Mouse (Mus musculus) cerebral cortex, adult 2 months (tissue): ENCODE results near the gene Gm20721.

ENCODE experiments used
- WGBS: fragments of 180-500 bp; shearing (Covaris S2); methylation state at CpG from one replicate; pipeline ENCODE4 v1.1.7; 2018; 5-methylcytosine and 5-hydroxymethylcytosine counted together

The Gm20721 gene

DNA sequence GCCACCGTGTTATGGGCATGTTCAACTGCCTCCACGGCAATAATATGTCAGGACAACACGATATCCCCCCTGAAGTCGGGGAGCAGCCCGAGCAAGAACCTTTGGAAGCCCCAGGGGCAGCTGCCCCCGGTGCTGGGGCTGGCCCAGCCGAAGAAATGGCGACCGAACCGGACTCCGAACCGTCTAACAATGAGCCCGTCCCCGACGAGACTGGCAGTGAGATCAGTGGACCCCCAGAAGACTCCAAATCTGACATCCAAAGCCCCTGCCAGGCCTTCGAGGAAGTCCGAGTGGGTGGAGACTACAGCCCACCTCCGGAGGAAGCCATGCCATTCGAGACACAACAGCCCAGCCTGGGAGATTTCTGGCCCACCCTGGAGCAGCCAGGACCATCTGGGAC lies 48.7 kb downstream of the Gm20721 start:
- WGBS, result 57% methylated on average over 19 of the region's 19 CpGs

DNA sequence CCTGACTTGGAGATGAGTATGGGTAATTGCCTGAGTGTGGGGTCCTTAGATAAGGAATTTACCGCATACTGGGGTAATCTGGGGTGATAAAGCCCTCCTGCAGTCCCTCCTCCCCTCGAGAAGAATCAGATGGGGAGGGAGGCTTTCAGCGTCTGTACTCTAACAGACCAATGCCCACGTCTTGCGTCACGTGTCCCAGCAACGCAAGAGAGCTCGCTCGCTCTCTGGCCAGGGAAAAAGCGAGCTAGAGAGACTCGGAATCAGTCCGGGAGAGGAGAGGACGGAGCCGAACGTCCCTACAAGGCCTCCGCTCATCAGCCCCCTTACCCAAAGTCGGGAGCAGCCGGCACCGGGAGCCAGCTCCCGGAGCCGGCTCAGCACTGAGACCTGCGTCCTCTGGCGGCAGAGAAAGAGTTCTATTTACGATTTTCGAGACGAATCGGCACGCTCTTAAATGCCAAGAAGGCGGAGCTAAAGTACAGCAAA lies 49.4 kb downstream of the Gm20721 start:
- 58% methylated on average over 29 of the region's 29 CpGs for WGBS

DNA sequence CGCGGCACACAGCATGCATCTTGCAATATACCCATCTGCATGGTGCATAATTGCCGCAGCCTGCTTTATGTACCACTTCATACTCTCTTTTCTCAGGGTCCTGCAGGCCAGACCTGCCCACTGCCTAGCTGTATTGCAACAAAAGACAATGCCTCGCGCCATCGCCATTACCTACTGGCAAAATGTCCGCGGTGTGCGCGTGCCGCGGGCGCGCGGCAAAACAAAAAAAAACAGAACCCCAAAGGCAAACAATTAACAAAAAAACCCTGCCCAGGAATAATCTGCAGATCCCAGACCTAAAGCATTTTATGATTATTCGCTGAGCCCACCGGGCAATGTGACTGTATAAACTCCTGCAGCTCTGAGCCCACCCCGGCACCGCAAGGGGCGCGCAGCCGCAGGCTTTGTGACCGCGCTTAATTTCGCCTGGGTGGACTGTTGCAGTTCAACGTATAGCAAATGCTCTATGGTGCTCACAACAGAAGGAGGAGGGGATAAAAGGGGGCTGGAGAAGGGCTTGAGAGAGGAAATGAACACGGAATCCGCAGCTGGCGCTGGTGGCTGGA lies 50.5 kb downstream of the Gm20721 start:
- 48% methylated on average over 29 of the region's 29 CpGs for WGBS

DNA sequence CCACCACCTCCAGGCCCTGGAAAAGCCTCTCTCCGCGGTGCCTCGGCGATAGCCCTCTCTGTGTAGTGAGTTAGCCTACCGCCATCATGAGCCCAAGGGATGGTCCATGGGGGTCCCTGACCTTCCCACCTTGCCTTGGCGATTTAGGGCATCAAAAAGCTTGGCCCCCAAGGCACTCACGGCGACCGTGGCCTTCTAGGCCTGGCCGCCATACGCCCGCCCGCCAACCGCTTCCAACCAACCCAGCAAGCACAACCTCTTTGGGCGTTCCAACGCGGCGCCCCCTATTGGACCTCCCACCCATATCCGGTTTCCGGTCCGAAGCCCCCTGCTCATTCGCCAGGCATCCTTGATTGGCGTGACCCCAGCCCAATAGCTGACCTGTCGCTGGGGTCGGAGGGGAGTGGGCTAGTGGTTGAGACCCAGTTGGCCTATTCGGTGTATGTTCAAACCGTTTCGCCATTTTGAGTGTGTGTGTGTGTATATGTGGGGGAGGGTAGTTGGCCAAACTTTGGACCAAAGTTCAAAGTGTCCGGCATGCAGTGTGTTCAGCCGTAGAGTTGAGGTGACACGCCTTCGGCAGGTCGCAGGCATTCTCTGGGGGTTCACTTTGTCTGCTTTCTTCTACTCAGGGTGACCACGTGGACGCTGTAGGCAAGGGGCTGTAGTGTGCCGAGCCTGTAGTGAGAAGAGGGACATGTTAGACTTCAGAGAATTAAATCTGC lies 51.2 kb downstream of the Gm20721 start:
- WGBS, result 49% methylated on average over 36 of the region's 36 CpGs

DNA sequence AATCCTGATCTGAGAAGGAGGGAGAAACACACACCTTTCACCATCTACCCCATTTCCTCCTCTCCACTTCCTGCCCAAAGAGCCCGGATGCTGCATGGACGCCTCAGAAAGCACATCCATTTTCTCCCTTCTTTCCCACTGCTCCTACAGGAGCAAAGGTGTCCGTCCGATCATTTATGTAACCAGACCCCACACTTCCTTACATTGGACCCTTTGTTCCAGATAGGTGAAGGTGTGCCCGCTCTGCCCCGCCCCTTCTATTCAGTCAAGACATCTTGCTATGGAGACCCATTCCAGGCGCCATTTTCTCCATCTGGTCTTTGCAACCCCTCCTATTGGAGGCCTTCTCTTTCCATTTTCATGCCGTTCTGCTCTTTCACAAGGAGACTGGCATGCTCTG lies 52.1 kb downstream of the Gm20721 start:
- WGBS, result 49% methylated on average over 8 of the region's 8 CpGs

DNA sequence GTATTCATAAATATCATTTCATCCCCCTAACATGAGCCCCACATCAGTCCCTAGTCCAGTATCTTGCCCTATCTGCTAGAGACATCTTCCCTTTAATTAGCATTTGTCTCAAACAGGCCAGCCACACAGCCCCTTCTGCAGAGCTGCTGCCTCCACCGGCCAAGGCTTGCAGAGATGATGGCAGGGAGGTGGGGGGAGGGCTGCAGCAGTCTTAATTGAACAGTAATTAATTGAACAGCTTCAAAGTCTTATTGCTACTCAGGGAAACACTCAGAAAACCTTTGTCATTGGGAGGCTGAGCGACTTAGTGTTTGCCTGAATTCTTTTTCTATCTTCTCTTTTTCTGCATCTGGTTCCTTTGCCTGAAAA lies 54.9 kb downstream of the Gm20721 start:
- 43% methylated on average over 2 of the region's 2 CpGs for WGBS

DNA sequence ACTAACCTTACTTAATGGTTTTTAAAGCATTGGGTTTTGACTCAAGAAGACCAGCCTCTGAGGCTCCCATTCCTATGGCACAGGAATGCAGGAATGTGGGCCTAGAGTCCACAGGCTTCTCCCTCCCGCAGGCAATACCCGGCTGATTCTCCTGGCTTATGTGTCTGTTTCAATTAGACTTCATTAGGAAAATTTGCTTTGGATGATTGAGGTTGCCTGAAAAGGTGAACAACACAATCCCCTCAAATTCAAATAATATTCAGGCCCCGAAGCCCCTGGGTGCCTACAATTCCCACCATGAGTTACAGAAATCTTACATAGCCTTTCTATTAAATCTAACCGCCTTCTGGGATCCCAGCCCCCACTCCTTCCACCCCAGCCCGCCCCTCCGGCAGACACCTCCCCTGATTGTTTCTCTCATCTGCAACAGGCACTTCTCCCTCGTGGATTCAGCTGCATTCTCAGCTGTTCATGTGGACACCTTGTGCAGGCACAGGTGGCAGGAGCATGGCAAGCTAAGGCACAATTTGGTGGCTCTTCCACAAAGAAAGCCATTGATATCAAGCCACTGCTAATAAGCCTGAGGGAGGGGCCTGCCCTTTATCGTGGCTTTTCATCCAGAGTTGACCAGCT lies 55.4 kb downstream of the Gm20721 start:
- WGBS, result 63% methylated on average over 8 of the region's 8 CpGs

DNA sequence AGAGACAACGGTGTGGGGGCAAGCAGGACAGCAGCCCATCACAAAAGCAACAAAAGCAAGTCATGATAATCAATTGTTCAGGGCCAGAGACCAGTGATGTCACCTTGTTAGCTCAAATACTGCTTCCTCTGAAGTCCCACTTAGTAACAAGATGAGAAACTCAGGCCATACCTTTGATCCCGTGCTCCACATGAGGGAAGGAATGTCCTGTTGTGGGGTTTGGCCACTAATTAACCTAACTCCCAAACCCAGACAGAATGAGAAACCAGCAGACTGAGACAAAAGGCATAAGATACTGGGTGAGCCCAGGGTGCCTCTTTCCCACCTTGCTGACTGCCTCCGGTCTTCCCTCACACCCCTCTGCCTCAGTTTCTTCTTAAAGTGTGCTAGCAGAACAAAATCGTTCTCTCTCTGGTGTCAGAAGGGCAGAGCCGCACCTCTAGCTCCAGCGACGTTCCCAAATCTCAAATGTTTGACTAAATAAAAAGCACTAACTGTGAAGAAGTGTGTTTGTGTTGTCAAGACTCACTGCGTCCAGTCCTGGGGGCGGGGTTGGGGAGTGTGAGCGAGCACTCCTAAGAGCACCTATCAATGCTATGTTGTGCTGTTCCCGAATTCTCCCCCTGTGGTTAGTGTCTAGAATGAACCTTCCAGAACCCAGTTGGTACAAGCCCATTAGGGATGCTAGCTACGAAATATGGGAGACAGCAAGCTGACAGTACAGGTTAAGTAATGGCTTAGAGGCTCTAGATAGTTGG lies 57.7 kb downstream of the Gm20721 start:
- 64% methylated on average over 12 of the region's 12 CpGs for WGBS

DNA sequence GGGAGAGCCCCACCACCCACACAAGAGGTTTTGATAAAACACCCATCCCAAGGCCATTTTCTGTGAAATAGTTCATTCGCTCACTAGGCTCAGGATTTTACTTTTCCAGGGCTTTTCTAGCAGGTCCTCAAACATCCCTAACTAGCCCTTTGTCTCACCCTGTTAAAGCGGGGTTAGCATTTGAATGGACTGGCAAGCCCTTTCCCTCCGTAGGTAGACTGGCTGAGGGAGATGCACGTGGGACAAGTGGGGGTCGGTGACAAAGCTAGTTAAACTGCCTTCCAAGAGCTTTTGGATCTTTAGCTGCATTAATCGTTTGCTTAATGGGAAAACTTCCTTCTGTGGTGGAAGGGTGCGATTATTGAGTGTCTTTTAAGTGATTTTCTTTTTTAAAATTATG lies 58.6 kb downstream of the Gm20721 start:
- WGBS, result 41% methylated on average over 7 of the region's 7 CpGs

DNA sequence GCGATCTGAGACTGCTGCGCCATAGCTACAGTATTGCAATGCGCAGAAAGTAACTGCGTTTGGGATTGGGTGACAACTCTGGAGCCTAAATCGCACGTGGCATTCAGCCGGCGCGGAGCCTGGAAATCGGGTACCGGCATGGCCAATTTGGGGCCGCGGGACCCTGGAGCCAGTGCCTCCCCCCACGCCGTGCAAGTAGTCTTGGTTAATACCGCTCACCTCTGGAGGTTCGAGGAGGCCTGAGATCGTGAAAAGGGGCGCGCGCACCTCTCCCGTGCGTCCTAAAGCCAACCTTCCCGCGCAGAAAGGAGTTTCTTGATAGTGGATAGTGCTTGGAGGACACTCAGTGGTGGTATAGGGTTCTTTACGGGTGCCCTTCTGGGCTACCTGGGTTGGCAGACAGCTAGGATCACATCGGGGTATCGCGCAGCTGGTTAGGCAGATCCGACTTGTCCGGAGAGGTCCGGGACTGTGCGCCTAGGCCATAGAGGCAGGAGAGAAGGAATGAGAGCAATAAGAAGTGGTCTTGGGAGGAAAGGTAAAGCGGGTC lies 60.5 kb downstream of the Gm20721 start:
- 48% methylated on average over 34 of the region's 34 CpGs for WGBS

DNA sequence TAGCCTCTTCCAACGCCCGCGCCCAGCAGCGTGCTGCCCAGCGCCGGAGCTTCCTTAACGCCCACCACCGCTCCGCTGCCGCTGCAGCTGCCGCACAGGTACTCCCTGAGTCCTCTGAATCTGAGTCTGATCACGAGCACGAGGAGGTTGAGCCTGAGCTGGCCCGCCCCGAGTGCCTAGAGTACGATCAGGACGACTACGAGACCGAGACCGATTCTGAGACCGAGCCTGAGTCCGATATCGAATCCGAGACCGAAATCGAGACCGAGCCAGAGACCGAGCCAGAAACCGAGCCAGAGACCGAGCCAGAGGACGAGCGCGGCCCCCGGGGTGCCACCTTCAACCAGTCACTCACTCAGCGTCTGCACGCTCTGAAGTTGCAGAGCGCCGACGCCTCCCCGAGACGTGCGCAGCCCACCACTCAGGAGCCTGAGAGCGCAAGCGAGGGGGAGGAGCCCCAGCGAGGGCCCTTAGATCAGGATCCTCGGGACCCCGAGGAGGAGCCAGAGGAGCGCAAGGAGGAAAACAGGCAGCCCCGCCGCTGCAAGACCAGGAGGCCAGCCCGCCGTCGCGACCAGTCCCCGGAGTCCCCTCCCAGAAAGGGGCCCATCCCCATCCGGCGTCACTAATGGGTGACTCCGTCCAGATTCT lies 61.6 kb downstream of the Gm20721 start:
- WGBS, result 58% methylated on average over 58 of the region's 58 CpGs

DNA sequence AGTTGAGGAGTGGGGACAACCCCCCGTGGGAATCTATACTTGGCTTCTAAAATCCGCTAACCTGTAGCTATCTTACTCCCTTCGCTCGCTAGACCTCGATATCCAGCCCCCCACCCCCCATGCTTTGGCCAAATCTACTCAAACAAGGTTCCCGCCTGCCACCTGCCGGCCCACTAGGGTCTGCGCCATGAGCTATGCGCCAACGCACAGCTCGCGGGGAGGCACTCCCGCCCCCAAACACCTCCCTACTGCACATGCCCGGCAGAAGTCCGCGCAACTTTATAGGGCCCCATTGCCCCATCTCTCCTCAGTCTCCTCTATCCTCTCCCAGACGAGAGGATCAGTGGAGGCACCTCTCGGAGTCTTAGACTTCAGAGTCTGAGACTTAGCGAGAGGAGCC lies 62.5 kb downstream of the Gm20721 start, which contains the start of gene Gnas:
TSS of gene Gnas (plus strand) at position 310 of the 400 bp plus-strand sequence.
- 51% methylated on average over 19 of the region's 19 CpGs for WGBS

DNA sequence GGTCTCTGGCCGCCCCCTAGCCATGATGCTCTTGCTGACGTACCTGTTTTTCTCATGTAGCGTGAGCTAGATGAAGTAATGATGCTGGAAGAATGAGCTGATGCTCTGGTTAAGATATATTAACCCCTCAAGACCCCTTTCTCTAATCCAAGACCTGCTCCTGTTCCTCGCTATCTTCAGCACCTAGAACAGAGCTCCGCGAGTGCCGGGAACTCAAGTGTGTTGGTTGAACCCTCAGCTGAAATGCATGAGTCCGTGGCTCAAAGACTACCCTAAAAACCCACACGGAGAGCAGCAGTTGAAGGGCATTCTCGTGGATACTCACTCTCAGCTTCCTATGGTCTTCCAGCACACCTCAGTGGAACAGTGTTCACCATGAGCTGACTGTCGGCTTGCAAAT lies 63.2 kb downstream of the Gm20721 start:
- WGBS, result 53% methylated on average over 11 of the region's 11 CpGs
